Mouse (Mus musculus): ENCODE results near the gene Hist2h2aa1.
"Not testable (repeated sequence)": the region's sequence is repeated elsewhere in the genome, so short reads cannot be mapped to it uniquely, and the experiment has no call there.

Hist2h2aa1 gene

GRCm38 (mm10) chr3:96245003-96245886 is at the start of gene Hist2h2aa1:
Gene Hist2h2aa1, plus strand, starts transcription at chr3:96245497.
- peak; percentile 80 to 83 for DNase-seq (ENCODE audit: low spot score in 2 of 2)

GRCm38 (mm10) chr3:96195616-96196313 is 49.5 kb upstream of the Hist2h2aa1 start:
- DNase-seq (ENCODE audit: low spot score in 2 of 2) = no peak

- DNase-seq (ENCODE audit: low spot score in 2 of 2) = no peak
Measured at GRCm38 (mm10) chr3:96196437-96197128, 48.7 kb upstream of the Hist2h2aa1 start.

- peak; percentile 81 to 86 for DNase-seq (ENCODE audit: low spot score in 2 of 2)
Measured at GRCm38 (mm10) chr3:96197129-96197749, 48.1 kb upstream of the Hist2h2aa1 start.

- DNase-seq (ENCODE audit: low spot score in 2 of 2) = no peak
Measured at GRCm38 (mm10) chr3:96198181-96198580, 47.1 kb upstream of the Hist2h2aa1 start.

GRCm38 (mm10) chr3:96198601-96199251 is 46.6 kb upstream of the Hist2h2aa1 start:
- DNase-seq (ENCODE audit: low spot score in 2 of 2) = not testable (repeated sequence)

- no peak for DNase-seq (ENCODE audit: low spot score in 2 of 2)
Measured at GRCm38 (mm10) chr3:96199731-96200130, 45.6 kb upstream of the Hist2h2aa1 start.

- no peak for DNase-seq (ENCODE audit: low spot score in 2 of 2)
Measured at GRCm38 (mm10) chr3:96207819-96208218, 37.5 kb upstream of the Hist2h2aa1 start.

- DNase-seq (ENCODE audit: low spot score in 2 of 2) = no peak
Measured at GRCm38 (mm10) chr3:96209242-96209641, 36.1 kb upstream of the Hist2h2aa1 start.

- DNase-seq (ENCODE audit: low spot score in 2 of 2) = no peak
Measured at GRCm38 (mm10) chr3:96219191-96219641, 26.1 kb upstream of the Hist2h2aa1 start.

- peak; percentile 64 to 65 for DNase-seq (ENCODE audit: low spot score in 2 of 2)
Measured at GRCm38 (mm10) chr3:96219661-96220130, 25.6 kb upstream of the Hist2h2aa1 start, which contains the start of the genes Bola1 and Hist2h2ab. Gene Bola1, minus strand, starts transcription at chr3:96219709. Gene Hist2h2ab, plus strand, starts transcription at chr3:96219865.

GRCm38 (mm10) chr3:96220131-96220764 is 25.0 kb upstream of the Hist2h2aa1 start:
- not testable (repeated sequence) for DNase-seq (ENCODE audit: low spot score in 2 of 2)

GRCm38 (mm10) chr3:96220765-96221639 is 24.3 kb upstream of the Hist2h2aa1 start, which contains the start of the genes Hist2h2ac and Hist2h2be:
Gene Hist2h2ac, minus strand, starts transcription at chr3:96220880.
Gene Hist2h2be, plus strand, starts transcription at chr3:96221119.
- DNase-seq (ENCODE audit: low spot score in 2 of 2) = peak; percentile 71 to 76

GRCm38 (mm10) chr3:96221640-96222038 is 23.7 kb upstream of the Hist2h2aa1 start:
- DNase-seq (ENCODE audit: low spot score in 2 of 2) = no peak

GRCm38 (mm10) chr3:96222774-96223173 is 22.5 kb upstream of the Hist2h2aa1 start:
- DNase-seq (ENCODE audit: low spot score in 2 of 2) = no peak

GRCm38 (mm10) chr3:96225421-96225820 is 19.9 kb upstream of the Hist2h2aa1 start:
- no peak for DNase-seq (ENCODE audit: low spot score in 2 of 2)

GRCm38 (mm10) chr3:96226695-96227648 is 18.3 kb upstream of the Hist2h2aa1 start:
- no peak for DNase-seq (ENCODE audit: low spot score in 2 of 2)

GRCm38 (mm10) chr3:96228828-96229227 is 16.5 kb upstream of the Hist2h2aa1 start:
- no peak for DNase-seq (ENCODE audit: low spot score in 2 of 2)

All from urinary bladder, postnatal 4 days (tissue).